Mouse (Mus musculus) cortical plate, adult 2 months (tissue): Measurements from ENCODE around the gene Zfand6.

Experiments used
- CTCF ChIP-seq: fragments of 200-500 bp; IDR thresholded peaks from 2 replicates; pipeline ENCODE4 v1.5.1; 2011; ENCODE audit warnings: mild to moderate bottlenecking, control low read depth, low read length; ENCODE audit not compliant: insufficient read depth; ENCODE audit errors: extremely low read depth
- POLR2A ChIP-seq: fragments of 200-500 bp; IDR thresholded peaks from 2 replicates; pipeline ENCODE4 v1.6.1; 2011; ENCODE audit warnings: mild to moderate bottlenecking, low read length, control low read depth; ENCODE audit not compliant: insufficient read depth; ENCODE audit errors: extremely low read depth

DNA sequence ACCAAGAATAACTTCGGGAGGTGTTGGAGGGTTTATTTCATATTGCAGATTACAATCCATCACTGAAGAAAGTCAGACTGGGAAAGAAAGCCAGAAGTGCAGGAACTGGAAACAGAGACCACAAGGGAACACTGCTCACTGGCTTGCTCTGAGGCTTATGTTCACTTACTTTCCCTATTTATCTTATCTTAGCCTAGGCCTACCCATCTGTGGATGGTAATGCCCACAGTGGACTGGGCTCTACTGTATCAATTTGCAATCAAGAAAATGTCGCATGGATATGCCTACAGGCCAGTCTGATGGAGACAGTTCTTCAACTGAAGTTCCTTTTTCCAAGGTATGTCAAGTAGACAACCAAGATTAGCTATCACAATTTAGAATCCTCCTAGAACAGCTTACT is 47.0 kb upstream of the Zfand6 start:
- TF ChIP-seq CTCF = no peak
- no peak for TF ChIP-seq POLR2A
